Mouse (Mus musculus): ENCODE results near the gene Tnfaip8l3.

DNA sequence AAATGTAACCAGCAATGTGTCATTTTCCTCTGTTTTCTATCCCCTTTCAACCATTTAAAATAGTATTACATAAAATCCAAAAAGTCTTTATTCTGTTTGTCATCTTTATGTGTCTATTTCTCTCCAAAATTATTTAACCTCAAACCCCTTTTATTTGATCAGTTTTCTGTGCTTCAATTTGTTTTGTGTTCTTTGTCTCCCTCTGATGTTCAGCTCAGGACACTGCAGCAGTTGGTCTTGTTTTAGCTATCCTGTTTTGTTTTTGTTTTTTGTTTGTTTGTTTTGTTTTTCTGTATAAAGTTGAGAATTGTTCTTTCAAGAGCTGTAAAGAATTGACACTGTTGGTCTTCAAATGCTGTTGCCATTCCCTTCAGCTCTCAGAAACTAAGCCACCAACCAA, 44.5 kb upstream of the Tnfaip8l3 start:
- no peak for TF ChIP-seq POLR2A (IDR thresholded peaks at IDR 0.05; ENCODE audit: insufficient read depth, low read length)
- TF ChIP-seq CTCF (IDR thresholded peaks at IDR 0.05; ENCODE audit: low read depth, low read length), result no peak
- no peak for TF ChIP-seq EP300 (IDR thresholded peaks at IDR 0.05; ENCODE audit: insufficient read depth, low read depth, low read length)

Measured in ES-Bruce4 (cell line).